Mouse (Mus musculus): Measurements from ENCODE around the gene Zscan10. TPM values are rescaled to one million over a fixed set of nuclear protein-coding genes. Genes with fewer than 3 reads are reported as not detected.

Zscan10 gene
- polyA plus RNA-seq, 1 experiment from 2014 or later, result 0.25 TPM

DNA sequence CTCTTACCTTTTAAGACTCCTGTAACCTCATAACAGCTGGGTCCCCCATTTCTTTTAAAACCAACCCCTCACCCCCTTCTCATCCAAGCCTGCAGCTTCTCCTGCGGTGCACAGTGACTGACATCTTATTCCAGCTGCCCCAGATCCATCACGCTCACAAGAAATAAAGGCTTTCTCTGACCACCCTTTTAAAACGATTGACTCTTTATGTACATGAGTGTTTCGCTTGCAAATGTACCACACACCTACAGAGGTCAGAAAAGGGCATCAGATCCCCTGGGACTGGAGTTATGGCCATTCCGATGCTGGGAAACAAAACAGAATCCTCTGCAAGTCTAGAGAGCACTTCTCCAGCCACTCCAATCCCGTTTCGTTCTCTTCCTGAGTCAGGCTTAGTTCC, 27.2 kb downstream of the Zscan10 start:
- H3K9me3 ChIP-seq, result no peaks in the 10 kb centered on the region
- 37% methylated on average over 7 of the region's 7 CpGs for WGBS
- H3K4me3 ChIP-seq, result no peak overlapping the region
- no peaks in the 10 kb centered on the region for H3K27me3 ChIP-seq
- H3K4me1 ChIP-seq (replicated peaks), result 0 out of 2 replicates have a peak, but pooled peaks cover 2% of the 10 kb centered on the region
- H3K9ac ChIP-seq, result no peak overlapping the region
- no peak overlapping the region for H3K4me2 ChIP-seq
- ATAC-seq (ENCODE audit: low FRiP score, low read depth), result no peak
- H3K36me3 ChIP-seq, result no peaks in the 10 kb centered on the region
- H3K27ac ChIP-seq (replicated peaks), result no peak overlapping the region

DNA sequence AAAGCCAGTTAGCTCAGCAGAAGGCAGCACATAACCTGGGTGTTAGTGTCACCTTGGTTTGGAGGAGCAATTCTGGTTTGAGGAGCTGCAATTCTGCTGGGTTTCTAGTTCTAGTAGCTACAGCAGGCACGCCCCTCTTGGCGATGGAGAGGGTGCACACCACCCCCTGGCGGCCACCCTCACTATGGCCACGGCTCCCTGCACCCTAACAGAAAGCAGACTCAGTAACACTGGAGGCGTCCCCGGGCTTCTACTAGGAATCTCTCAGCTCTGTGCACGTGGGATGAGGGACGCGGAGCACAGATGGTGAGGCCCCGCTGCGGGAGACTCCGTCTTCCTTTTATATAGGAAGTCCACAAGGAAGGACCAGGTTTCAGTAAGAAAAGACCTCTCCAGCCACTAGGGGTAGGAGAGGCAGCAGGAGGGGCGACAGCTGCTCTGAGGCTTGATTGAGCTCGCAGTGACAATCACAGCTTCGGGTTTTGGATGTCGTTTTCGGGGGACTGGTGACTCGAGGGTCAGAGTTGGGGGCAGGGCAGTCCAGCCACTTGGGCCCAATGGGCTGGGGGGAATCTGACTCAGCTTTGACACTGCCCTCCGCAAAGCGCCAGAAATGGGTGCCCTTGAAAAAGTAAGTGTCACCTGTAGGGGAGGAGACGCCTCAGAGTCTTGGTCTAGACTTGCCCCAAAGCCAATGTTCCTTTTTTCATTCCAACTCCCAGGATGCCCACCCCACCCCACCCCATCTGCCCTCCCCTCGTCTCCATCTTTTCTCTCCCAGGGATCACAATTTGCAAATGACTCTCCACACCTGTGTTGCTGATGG, 29.8 kb downstream of the Zscan10 start:
- Histone ChIP-seq H3K4me1 (replicated peaks) (0 out of 2 replicates have a peak, but pooled peaks cover 2% of the 10 kb centered on the region), H3K36me3 (no peaks in the 10 kb centered on the region), H3K27ac (replicated peaks) (no peak overlapping the region), H3K4me2 (peak overlapping the region; percentile 45), H3K9ac (no peak overlapping the region), H3K9me3 (no peaks in the 10 kb centered on the region), H3K4me3 (peak overlapping the region; percentile 17; the same call in 1 of the 2 replicates), H3K27me3 (no peaks in the 10 kb centered on the region)
- peak; percentile 72 for ATAC-seq (ENCODE audit: low FRiP score, low read depth)
- WGBS, result 19% methylated on average over 22 of the region's 22 CpGs

- 0 out of 2 replicates have a peak, but pooled peaks cover 2% of the 10 kb centered on the region for H3K4me1 ChIP-seq (replicated peaks)
- H3K4me3 ChIP-seq, result no peak overlapping the region
- no peak overlapping the region for H3K9ac ChIP-seq
- no peaks in the 10 kb centered on the region for H3K36me3 ChIP-seq
- no peak overlapping the region for H3K4me2 ChIP-seq
- 84% methylated on average over 8 of the region's 8 CpGs for WGBS
- no peak overlapping the region for H3K27ac ChIP-seq (replicated peaks)
- no peaks in the 10 kb centered on the region for H3K9me3 ChIP-seq
- no peaks in the 10 kb centered on the region for H3K27me3 ChIP-seq
- no peak for ATAC-seq (ENCODE audit: low FRiP score, low read depth)
These were observed 30.6 kb downstream of the Zscan10 start for GRCm38 (mm10) chr17:23631241-23631640.

DNA sequence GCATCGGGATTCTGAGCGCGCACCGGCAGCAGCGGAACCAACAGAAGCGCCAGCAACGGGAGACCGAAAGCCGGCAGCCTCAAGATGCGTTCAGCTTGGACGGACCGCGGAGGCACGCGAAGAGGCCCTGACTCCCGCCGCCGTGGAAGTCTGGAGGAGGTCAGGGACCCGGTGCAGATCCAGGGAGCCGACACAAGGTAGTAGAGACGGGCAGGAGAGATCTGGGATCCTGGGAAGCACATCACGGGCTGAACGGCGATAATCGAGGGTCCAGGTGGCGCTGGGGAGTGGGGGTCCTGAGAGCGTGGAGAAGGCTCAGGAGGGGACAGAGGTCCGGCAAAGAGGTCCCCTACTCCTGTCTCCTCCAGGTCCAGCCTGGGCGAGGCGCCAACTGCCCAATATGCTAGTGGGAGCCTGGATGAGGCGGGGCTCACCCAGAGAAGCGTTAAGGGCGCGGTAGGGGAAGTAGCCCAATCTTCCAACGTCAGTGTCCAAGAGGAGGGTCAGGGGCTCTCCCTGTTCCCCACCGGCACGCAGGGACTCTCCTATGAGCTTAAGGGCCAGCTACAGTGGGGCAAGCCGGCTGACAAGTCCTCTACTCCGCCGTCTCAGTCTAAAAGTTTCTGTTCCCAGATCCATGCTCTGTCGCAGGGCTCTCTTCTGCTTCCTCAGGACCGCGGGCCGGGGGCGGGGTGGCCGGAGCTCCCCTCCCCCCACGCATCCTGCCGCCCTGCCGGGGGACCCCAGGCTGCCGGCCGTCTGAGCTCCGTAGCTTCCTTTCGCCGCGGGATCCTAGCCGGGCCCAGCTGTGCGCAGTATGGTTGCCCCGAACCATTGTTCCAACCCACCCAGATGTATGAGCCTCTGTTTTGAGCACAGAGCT, 44.2 kb downstream of the Zscan10 start, which contains the start of gene Mmp25:
Mmp25 (minus strand) TSS at position 665 of the 883 bp plus-strand sequence.
- ATAC-seq (ENCODE audit: low FRiP score, low read depth), result peak; percentile 30; the same call in 1 of the 2 replicates
- WGBS, result under 1% methylated on average over 58 of the region's 58 CpGs
- no peaks in the 10 kb centered on the region for H3K9me3 ChIP-seq
- H3K4me2 ChIP-seq, result peak within 1 kb of the TSS; percentile 72
- peaks cover 11% of the 10 kb centered on the region for H3K4me1 ChIP-seq (replicated peaks)
- no peaks in the 10 kb centered on the region for H3K36me3 ChIP-seq
- peak within 1 kb of the TSS; percentile 37 for H3K4me3 ChIP-seq
- peak within 1 kb of the TSS; percentile 28 for H3K9ac ChIP-seq
- peaks cover 33% of the 10 kb centered on the region for H3K27me3 ChIP-seq
- no peak within 1 kb of the TSS for H3K27ac ChIP-seq (replicated peaks)

GRCm38 (mm10) chr17:23645894-23646293, 45.2 kb downstream of the Zscan10 start:
- Histone ChIP-seq H3K4me1 (replicated peaks) (peaks cover 11% of the 10 kb centered on the region), H3K9me3 (no peaks in the 10 kb centered on the region), H3K9ac (no peak overlapping the region), H3K4me3 (no peak overlapping the region), H3K27ac (replicated peaks) (no peak overlapping the region), H3K36me3 (no peaks in the 10 kb centered on the region), H3K27me3 (peaks cover 33% of the 10 kb centered on the region), H3K4me2 (no peak overlapping the region)
- WGBS, result 27% methylated on average over 10 of the region's 10 CpGs
- ATAC-seq (ENCODE audit: low FRiP score, low read depth), result no peak

- Histone ChIP-seq H3K9ac (no peak overlapping the region), H3K27me3 (peaks cover 11% of the 10 kb centered on the region), H3K4me3 (no peak overlapping the region), H3K36me3 (no peaks in the 10 kb centered on the region), H3K4me1 (replicated peaks) (no peaks in the 10 kb centered on the region), H3K27ac (replicated peaks) (no peak overlapping the region), H3K4me2 (no peak overlapping the region), H3K9me3 (no peaks in the 10 kb centered on the region)
- ATAC-seq (ENCODE audit: low FRiP score, low read depth), result no peak
- 81% methylated on average over 6 of the region's 6 CpGs for WGBS
These were observed 50.7 kb downstream of the Zscan10 start for GRCm38 (mm10) chr17:23651363-23651762.

DNA sequence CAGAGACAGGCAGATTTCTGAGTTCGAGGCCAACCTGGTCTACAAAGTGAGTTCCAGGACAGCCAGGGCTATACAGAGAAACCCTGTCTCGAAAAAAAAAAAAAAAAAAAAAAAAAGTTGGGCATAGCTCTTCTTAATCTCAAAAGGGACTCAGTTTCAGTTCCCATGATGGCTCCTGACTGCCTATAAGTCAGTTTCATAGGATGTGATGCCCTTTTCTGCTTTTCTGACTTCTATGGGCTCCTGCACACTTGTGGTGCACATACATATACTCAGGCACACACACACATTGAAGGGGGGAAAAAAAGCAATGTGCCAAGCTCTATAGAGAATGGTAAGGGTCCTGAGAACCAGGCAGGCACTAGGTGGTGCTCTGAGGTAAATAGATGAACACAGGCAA, 52.7 kb downstream of the Zscan10 start:
- no peak overlapping the region for H3K4me3 ChIP-seq
- H3K4me2 ChIP-seq, result no peak overlapping the region
- no peak for ATAC-seq (ENCODE audit: low FRiP score, low read depth)
- no peak overlapping the region for H3K27ac ChIP-seq (replicated peaks)
- H3K9me3 ChIP-seq, result no peaks in the 10 kb centered on the region
- H3K36me3 ChIP-seq, result no peaks in the 10 kb centered on the region
- peaks cover 4% of the 10 kb centered on the region; the same call in 1 of the 2 replicates for H3K27me3 ChIP-seq
- no peak overlapping the region for H3K9ac ChIP-seq
- 76% methylated on average over 2 of the region's 2 CpGs for WGBS
- H3K4me1 ChIP-seq (replicated peaks), result no peaks in the 10 kb centered on the region

- no peaks in the 10 kb centered on the region for H3K36me3 ChIP-seq
- H3K9me3 ChIP-seq, result no peaks in the 10 kb centered on the region
- ATAC-seq (ENCODE audit: low FRiP score, low read depth), result no peak
- H3K4me3 ChIP-seq, result no peak overlapping the region
- H3K27ac ChIP-seq (replicated peaks), result no peak overlapping the region
- 74% methylated on average over 6 of the region's 6 CpGs for WGBS
- no peak overlapping the region for H3K9ac ChIP-seq
- peaks cover 5% of the 10 kb centered on the region; the same call in 1 of the 2 replicates for H3K27me3 ChIP-seq
- no peak overlapping the region for H3K4me2 ChIP-seq
- H3K4me1 ChIP-seq (replicated peaks), result no peaks in the 10 kb centered on the region
These were observed 53.3 kb downstream of the Zscan10 start for GRCm38 (mm10) chr17:23654001-23654400.

- Histone ChIP-seq H3K27ac (replicated peaks) (no peak overlapping the region), H3K36me3 (no peaks in the 10 kb centered on the region), H3K4me2 (no peak overlapping the region), H3K27me3 (peaks cover 10% of the 10 kb centered on the region), H3K9ac (no peak overlapping the region), H3K9me3 (no peaks in the 10 kb centered on the region), H3K4me3 (no peak overlapping the region), H3K4me1 (replicated peaks) (no peaks in the 10 kb centered on the region)
- ATAC-seq (ENCODE audit: low FRiP score, low read depth), result no peak
- 76% methylated on average over 2 of the region's 2 CpGs for WGBS
These were observed 53.8 kb downstream of the Zscan10 start for GRCm38 (mm10) chr17:23654410-23654809.

DNA sequence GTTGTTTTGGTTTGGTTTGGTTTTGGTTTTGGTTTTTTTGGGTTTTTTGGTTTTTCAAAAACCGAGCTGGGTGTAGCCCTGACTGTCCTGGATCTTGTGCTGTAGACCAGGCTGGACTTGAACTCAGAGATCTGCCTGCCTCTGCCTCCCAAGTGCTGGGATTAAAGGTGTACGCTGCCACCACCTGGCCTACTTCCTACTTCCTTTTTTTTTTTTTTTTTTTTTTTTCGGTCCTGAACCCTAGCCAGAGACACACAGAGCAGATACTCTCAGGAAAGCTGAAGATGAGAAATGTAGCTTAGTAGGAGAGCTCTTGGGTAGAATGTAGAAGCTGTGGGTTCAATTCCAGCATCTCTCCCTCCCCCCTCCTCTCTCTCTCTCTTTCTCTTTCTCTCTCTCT, 57.8 kb downstream of the Zscan10 start:
- WGBS, result 76% methylated on average over 3 of the region's 3 CpGs
- H3K27ac ChIP-seq (replicated peaks), result no peak overlapping the region
- H3K36me3 ChIP-seq, result no peaks in the 10 kb centered on the region
- H3K9me3 ChIP-seq, result no peaks in the 10 kb centered on the region
- H3K9ac ChIP-seq, result no peak overlapping the region
- H3K4me3 ChIP-seq, result no peak overlapping the region
- ATAC-seq (ENCODE audit: low FRiP score, low read depth), result no peak
- H3K4me2 ChIP-seq, result no peak overlapping the region
- peaks cover 6% of the 10 kb centered on the region; the same call in 1 of the 2 replicates for H3K4me1 ChIP-seq (replicated peaks)
- H3K27me3 ChIP-seq, result peaks cover 49% of the 10 kb centered on the region

- peaks cover 6% of the 10 kb centered on the region; the same call in 1 of the 2 replicates for H3K4me1 ChIP-seq (replicated peaks)
- peaks cover 49% of the 10 kb centered on the region for H3K27me3 ChIP-seq
- ATAC-seq (ENCODE audit: low FRiP score, low read depth), result no peak
- H3K9me3 ChIP-seq, result no peaks in the 10 kb centered on the region
- no peak within 1 kb of the TSS for H3K4me2 ChIP-seq
- no peak within 1 kb of the TSS for H3K27ac ChIP-seq (replicated peaks)
- H3K36me3 ChIP-seq, result no peaks in the 10 kb centered on the region
- H3K9ac ChIP-seq, result no peak within 1 kb of the TSS
- WGBS, result 6% methylated on average over 27 of the region's 27 CpGs
- H3K4me3 ChIP-seq, result 0 out of 2 replicates have a peak within 1 kb of the TSS, but pooled peaks have one; percentile 4
These were observed 59.6 kb downstream of the Zscan10 start, which contains the start of gene Bicdl2 for GRCm38 (mm10) chr17:23660117-23660875. Gene Bicdl2, plus strand, starts transcription at chr17:23660506.
